Mouse (Mus musculus) left cerebral cortex, adult 11 months (tissue): ENCODE measurements around the gene Zmpste24.

ENCODE experiments used
- DNase-seq: peaks from one replicate; pipeline ENCODE4 v3.0.0; 2022; ENCODE audit warnings: low spot score

The Zmpste24 gene

DNA sequence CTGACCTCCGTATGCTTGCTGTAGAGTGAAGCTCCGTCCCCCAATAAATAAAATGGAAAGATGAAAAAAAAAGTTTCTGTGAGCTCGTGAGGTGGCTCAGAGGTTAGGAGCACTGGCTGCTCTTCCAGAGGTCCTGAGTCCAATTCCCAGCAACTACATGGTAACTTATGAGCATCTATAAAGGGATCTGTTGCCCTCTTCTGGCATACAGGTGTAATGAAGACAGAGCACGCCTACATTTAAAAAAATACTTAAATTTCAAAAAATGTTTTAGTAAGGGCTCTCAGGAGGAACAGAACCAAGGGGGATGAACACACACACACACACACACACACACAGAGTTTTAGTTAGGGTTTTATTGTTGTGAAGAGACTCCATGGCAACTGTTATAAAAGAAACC is 66.6 kb downstream of the Zmpste24 start:
- no peak for DNase-seq

DNA sequence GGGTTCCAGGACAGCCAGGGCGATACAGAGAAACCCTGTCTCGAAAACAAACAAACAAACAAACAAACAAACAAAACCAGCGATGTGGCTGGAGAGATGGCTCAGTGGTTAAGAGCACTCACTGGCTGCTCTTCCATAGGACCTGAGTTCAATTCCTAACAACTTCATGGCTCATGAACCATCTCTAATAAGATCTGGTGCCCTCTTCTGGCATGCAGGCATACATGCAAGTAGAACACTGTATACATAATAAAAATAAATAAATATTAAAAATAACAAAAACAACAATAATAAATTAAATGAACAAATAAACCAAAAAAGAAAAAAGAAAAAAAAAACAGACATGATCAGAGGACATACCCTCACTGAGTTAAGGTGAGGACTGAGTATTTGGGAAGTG is 68.4 kb downstream of the Zmpste24 start:
- DNase-seq, result no peak

DNA sequence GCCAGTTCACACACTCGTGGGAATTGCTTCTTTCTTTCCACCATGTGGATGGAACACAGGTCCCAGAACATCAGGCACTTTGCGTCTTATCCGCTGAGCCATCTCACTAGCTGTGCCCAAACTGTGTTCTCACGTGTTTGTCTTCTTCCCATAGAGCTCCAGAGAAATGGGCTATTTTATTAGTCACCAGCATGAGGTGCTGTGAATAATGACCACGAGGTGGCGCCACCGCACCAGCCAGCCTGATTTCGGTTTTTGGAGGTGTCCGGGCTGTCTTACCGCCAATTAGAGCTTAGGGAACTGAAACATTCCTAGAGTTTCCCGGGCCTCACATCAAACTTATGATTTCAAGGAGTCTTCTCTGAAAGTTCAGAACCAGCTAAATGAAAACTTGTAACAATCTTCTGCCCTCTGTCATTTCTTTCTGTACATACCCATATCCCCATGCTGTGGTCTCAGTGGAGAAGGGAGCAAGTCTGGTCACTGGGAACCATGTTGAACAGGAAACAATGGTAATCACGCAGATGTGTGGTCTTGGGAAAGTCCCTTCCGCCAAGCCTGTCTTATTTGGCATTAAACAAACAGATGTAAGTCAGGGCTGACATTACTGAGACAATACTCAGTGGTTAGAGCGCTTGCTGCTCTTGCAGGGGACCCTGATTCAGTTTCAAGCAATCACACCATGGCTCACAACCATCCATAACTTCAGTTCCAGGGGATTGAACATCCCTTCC is 69.2 kb downstream of the Zmpste24 start:
- DNase-seq, result no peak

DNA sequence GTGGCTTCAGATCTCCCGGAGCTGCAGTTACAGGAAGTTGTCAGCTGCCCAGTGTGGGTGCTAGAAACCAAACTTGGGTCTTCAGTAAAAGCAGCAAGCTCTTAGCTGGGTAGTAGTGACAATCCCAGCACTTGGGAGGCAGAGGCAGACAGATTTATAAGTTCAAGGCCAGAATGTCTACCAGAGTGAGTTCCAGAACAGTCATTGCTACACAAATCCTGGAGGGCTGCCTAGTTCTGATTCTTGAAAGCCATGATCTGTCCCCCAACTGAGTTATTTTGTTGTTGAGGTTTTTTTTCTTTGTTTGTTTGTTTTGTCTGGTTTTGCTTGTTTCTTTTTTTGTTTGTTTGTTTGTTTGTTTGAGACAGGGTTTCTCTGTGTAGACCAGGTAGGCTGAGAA is 69.9 kb downstream of the Zmpste24 start:
- DNase-seq, result no peak

DNA sequence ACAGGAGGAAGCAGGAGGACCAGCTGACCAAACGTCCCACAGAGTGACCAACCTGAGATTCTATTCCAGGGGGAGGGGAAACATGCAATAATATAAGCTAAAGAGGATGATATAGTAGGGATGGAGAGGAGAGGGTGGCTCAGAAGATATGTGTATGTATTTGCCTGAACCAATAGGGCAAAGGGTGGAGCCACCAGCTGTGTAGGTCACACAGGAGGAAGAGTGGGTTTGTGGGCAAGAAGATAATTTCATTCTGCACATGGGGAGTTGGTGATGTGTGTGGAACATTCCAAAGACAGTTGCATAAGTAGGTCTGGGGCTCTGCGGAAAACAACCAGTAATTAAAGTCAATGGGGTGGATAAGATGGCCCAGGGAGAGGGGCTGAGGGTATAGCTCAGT is 72.4 kb downstream of the Zmpste24 start:
- no peak for DNase-seq

DNA sequence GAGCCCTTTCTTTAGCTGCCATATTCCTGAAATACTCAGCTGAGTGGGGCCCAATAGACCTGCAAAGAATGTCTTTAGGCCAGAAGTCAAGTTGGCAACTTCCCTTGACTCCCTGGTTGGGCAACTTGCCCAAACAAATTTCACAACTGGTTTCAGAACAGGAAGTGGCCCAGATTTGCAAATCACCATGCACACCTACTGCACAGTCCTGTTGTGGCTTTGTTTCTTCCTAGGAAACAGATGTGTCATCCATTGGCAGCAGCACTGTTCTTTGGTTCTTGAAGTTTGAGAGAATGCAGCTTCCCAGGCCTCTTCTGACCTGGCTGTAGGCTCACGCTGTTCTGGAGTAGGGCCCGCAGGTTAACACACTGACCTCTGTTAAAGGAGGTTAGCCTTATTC is 74.1 kb downstream of the Zmpste24 start:
- no peak for DNase-seq

DNA sequence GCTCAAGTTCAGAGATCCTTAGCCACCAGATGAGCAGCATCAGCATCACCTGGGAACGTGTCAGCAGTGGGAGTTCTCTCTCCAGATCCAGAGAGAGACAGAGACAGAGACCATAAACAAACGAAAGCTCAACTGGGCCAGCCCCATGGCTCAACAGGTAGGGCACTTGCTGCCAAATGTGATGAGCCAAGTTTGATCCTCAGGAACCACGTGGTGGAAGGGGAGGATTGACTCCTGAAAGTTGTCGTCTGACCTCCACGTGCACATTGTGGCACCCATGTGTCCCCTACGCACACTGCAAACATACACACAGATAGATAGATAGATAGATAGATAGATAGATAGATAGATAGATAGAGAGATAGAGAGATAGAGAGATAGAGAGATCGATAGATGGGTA is 74.6 kb downstream of the Zmpste24 start:
- no peak for DNase-seq

DNA sequence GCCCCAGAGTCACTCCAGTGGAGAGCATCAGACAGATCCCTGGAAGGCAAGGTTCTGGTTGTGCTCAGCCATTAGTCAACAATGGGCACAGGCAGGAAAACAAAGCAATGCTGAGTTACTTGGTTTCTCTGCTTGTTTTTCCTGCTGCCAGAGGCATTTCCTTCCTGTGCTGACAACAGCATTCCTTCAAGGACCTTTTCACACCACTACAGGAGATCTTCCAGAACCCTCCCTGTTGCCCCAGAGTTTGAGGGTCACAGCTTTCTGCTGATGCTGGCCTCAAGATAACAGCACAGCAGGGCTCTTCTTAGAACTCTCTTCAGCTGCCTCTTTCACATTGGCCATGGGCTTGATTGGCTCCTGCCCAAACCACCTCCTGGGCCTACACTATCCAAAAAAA is 76.1 kb downstream of the Zmpste24 start:
- DNase-seq, result no peak

DNA sequence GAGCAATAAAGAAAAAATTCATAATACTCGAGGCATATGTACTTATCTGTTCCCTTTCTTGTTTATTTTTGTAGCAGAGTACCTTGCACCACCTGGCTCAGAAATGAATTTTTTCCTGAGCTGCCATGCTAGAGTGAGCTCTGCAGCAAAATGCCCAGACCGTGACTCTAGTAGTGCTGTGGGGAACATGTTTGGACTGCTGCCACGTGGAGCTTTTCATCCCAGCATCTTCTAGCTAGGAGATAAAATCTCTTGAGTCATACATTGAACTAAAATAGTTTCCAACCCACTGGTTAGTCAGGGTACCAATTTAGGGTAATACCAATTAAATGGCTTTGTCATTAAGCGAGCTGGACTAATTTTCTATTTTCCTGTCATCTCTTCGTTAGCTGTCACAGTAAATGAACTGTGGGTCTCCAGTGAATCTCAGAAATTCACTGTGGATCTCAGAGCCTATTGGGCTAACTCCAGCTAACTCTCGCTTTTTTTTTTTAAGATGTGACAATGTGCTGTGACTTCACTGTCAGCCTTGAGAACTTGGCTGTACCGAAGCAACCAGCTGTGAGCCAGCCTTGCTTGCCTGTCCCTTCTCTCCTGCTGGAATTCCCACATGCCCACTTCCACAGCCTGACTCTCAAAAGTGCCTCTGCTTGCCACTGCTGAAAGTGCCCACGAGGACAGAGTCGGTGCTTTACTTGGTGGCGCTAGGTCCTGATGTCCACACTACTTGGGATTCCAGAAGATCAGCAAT is 77.8 kb downstream of the Zmpste24 start:
- no peak for DNase-seq

DNA sequence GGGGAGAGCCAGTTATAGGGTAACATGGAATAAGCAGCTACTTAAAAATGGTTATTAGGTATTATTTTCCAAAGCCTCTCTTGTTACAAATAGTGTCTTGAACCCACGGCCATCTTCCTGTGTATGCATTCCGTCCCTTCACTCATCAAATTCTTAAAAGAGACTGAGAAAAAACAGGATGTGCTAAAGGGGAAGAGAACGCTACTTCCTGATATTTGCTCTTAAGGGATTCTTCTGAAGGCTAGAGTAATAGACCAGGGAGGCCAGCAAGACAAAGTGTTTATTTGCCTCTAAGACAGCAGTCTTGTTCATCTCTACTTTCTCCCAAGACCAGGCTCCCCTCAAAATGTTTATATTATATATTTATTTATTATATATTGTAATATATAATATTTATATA is 79.8 kb downstream of the Zmpste24 start:
- DNase-seq, result no peak

DNA sequence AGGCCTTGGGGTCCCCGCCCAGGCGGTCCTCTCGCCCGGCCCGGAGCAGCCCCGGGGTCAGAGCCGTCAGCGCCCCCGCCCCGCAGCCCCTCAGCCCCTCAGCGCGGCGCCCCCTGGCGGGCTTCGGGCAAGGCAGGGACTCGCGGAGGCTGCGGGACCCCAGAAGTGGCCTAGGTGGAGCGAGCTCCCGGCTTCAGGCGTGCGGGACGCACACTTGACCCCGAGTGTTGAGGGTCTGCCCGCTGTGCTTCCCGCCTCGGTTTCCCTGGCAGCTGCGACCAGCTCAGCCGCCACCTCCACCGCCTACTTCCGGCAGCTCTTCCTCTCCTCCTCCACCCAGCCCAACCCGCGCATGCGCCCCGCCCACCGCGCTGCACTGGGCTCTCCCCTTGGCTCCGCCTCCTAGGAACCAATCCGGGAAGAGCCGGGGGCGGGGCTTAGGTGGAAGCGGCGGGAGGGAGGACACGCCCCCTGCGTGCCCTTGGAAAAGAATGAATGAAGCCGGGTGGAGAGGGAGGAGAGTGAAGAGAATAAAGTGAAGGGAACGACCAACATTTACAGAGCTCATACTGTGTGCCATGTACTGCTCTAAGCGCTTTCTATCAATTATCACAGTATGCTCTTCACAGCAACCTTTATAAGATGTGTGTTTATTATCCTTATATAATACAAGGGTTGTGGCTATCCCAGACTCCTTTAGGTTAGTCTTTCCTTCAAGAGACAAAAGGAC is 80.9 kb downstream of the Zmpste24 start, which contains the start of gene Smap2:
Smap2 (minus strand) TSS at position 320 of the 730 bp plus-strand sequence.
- DNase-seq, result peak; percentile 98

DNA sequence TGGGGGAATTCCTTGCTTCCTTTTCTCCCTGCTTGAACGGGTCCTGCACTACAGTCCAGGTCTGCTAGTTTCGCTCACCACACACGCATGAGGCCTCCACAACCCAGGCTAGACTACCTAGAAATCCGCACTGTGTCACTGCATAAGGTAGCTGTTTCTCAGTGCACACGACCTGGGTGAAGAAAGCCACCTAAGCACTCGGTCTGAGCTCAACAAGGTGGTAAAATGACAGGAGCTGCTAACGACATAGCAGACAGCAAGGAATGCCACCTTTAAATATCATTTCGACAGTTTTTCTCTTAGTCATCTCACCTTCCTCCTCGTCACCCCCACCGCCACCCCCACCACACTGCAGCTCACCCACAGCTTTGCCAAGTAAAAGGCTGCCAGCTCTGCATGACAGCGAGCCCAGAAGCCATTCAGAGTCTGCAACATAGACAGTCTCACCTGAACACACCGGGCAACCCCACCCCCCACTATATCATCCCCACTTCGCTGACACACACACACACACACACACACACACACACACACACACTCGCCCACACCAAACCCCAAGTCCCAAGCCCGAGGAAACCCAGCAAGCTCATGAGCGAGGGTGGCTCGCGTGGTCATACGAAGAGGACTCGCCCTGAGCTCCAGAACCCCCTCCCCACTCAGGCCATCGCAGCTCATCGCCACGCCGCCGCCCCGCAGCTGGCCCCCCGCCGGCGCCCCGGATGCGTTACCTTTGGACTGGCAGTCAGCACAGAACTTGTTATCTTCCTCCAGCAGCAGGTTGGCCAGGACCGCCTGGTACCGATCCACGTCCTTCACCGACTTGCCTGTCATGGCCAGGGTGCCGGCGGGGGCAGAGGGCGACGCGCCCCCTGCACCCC is 81.8 kb downstream of the Zmpste24 start:
- DNase-seq, result no peak

DNA sequence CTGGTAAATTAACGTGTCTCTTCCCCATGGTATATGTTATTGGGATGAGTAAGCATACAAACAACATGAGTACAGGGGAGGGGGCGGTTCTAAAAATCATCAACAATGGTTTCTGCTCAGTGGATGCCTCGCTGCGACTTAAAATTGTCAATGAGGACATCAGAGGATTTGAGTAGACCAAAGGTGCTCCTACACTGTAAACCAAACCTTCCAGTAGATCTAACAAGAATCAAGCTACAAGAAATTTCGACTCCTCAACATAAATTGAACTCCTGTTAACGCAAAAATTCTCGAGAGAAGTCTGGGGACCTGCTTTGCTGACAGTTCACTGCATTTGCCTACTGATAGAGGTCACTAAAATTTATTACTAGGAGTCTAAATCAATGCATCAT is 82.8 kb downstream of the Zmpste24 start:
- DNase-seq, result no peak

DNA sequence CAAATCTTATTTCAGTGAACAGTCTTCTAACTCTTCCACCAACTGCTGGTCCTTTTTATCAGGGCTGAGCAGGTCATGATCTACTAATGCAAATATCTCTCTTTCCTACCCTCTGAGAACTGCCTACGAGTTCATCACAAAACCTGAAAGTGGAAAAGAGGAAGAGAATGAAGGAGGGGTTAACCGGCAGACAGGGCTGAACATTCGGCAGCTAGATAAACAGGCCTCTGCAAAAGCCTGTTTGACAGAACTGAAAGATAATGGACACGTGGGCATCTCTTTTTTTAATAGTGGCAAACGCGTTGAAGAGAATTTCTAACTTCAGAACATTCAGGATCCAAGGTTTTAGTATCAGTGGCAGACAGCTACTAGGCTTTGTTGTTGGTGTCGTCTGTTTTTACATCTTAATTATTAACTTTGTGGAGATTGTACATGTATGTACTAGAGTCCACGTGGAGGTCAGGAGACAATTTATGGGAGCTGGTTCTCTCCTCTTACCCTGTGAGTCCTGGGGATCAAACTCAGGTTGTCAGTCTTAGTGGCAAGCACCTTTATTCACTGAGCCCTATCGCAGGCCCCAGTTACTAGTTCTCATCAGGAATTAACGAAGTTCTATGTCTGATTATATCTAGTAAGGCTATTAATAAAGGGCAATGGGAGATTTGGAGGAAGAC is 83.3 kb downstream of the Zmpste24 start:
- DNase-seq, result no peak

DNA sequence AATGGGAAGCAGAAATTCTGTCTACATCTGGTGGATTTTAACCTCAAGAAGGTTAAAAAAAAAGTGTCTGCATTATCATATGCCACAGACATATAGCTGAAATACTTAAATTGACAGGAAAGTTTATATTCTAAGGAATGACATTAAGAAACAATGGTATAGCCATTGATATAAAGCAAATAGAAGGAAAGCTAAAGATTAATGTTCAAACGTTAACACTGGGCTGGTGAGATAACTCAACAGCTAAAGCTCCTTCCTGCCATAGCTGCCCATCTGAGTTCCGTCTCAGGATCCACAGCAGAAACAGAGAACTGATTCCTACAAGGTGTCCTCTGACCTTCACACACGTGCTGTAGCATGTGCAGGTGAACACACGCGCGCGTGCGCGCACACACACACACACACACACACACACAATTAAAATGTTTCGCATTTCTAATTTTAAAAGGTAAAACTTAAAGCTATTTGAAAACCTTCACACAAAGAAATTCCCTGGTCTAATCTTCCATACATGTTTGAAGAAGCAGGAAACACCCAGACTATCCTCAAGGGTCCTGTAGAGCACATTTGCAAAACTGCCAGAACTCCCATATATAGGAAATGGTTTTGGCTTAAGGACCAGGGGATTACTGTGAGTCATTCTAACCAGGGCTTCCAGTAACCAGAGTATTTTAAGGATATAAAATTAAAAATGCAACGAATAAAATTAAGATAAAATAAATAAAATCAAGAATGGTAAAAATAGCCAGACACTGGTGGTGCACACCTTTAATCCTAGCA is 87.1 kb downstream of the Zmpste24 start:
- DNase-seq, result no peak
